Mouse (Mus musculus) neural tube, embryonic 14.5 days (tissue): ENCODE data around the gene Mob3a. TPM values are rescaled to one million over a fixed set of nuclear protein-coding genes. Genes with fewer than 3 reads are reported as not detected.

ENCODE experiments used
- ATAC-seq: fragments of 200-750 bp; cut with Nextera tagmentation; 2 replicates; pipeline ENCODE4 v1.8.0; 2017; ENCODE audit warnings: low read depth, mild to moderate bottlenecking, moderate TSS enrichment, moderate library complexity
- H3K27ac ChIP-seq: fragments of 300-500 bp; sonication (generic); 2 replicates; pipeline ENCODE4 v1.5.1; 2014; ENCODE audit warnings: low read depth, mild to moderate bottlenecking, control low read depth, low read length, moderate library complexity, mixed read lengths
- H3K27me3 ChIP-seq: fragments of 300-500 bp; sonication (generic); 2 replicates; pipeline ENCODE4 v1.6.1; 2014; ENCODE audit warnings: low read length; ENCODE audit not compliant: control insufficient read depth, insufficient read depth
- H3K36me3 ChIP-seq: fragments of 300-500 bp; sonication (generic); 2 replicates; pipeline ENCODE4 v1.6.1; 2014; ENCODE audit warnings: low read length, mixed read lengths; ENCODE audit not compliant: control insufficient read depth, insufficient read depth
- H3K4me1 ChIP-seq: fragments of 300-500 bp; sonication (generic); 2 replicates; pipeline ENCODE4 v1.6.1; 2014; ENCODE audit warnings: low read length; ENCODE audit not compliant: control insufficient read depth, insufficient read depth
- H3K4me2 ChIP-seq: fragments of 300-500 bp; sonication (generic); 2 replicates; pipeline ENCODE4 v1.6.1; 2014; ENCODE audit warnings: mild to moderate bottlenecking, low read depth, low read length, control low read depth
- H3K4me3 ChIP-seq: fragments of 300-500 bp; sonication (generic); 2 replicates; pipeline ENCODE4 v1.5.1; 2014; ENCODE audit warnings: low read depth, low read length, control low read depth, mixed read lengths
- H3K9ac ChIP-seq: fragments of 300-500 bp; sonication (generic); replicated peaks from 2 replicates; pipeline ENCODE4 v1.6.1; 2014; ENCODE audit warnings: low read depth, mild to moderate bottlenecking, control low read depth, low read length, mixed read lengths
- H3K9me3 ChIP-seq: fragments of 300-500 bp; sonication (generic); 2 replicates; pipeline ENCODE4 v1.6.1; 2016; ENCODE audit warnings: low read length; ENCODE audit not compliant: control insufficient read depth
- WGBS: fragments of 180-500 bp; shearing (Covaris S2); extraction: QIAGEN DNeasy Blood & Tissue Kit; methylation state at CpG from one replicate; pipeline ENCODE4 v1.1.7; 2014; 5-methylcytosine and 5-hydroxymethylcytosine counted together
- polyA plus RNA-seq: library from polyadenylated mRNA; unstranded; fragments of >200 nt; fragmentation: Nextera tagmentation; extraction: Ambion mirVana; gene quantifications from 2 replicates; pipeline ENCODE4 v1.2.1, GENCODE M21; 2014

Mob3a gene
- polyA plus RNA-seq, 1 experiment from 2014 or later, result 42.0 TPM

DNA sequence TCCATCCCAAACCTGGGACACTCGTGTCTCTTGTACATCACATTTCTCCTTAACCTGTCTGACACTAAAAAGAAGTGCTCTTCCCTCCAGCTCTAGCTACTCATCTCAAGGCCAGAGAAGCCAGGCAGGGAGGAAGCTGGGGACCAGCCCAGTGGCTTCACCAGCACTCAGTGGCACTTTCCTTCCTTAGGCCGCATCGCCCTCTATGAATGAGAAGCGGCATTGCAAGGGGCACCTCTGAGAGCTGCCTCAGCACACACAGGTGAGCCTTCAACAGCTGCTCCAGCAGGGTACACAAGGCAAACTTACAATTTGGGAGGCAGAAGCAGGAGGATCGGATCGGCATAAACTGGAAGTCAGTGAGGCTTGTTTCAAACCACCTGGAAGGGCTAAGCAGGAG lies 17.6 kb downstream of the Mob3a start:
- no peak overlapping the region for H3K4me2 ChIP-seq
- no peak overlapping the region for H3K4me3 ChIP-seq
- H3K4me1 ChIP-seq, result peaks cover 2% of the 10 kb centered on the region; the same call in 1 of the 2 replicates
- no peak overlapping the region for H3K9ac ChIP-seq
- no peak for ATAC-seq
- H3K27me3 ChIP-seq, result no peaks in the 10 kb centered on the region
- 52% methylated on average over 6 of the region's 6 CpGs for WGBS
- no peaks in the 10 kb centered on the region for H3K9me3 ChIP-seq
- peaks cover 23% of the 10 kb centered on the region for H3K36me3 ChIP-seq
- no peak overlapping the region for H3K27ac ChIP-seq

DNA sequence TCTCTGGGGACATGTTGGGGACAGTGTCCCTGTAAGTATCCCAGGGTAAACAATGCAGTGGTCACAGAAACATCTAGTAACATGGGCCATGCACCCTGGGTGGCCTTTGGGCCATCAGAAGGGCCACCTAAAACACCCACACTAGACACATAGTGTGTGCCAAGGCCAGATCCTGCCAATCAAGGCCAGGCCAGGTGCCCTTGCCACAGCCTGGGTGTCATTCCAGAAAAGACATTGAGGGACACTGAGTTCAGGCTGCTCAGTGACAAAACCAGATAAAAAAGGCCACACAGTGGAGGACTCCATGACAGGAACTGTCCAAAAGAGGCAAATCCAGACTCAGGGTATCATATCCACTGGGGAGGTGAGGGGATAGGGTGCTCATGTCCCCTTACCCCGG lies 18.1 kb downstream of the Mob3a start:
- H3K9me3 ChIP-seq, result no peaks in the 10 kb centered on the region
- H3K9ac ChIP-seq, result no peak overlapping the region
- peaks cover 22% of the 10 kb centered on the region for H3K36me3 ChIP-seq
- ATAC-seq, result no peak
- WGBS, result 100% methylated on average over 1 of the region's 1 CpGs
- H3K4me3 ChIP-seq, result no peak overlapping the region
- H3K4me2 ChIP-seq, result no peak overlapping the region
- H3K4me1 ChIP-seq, result peaks cover 2% of the 10 kb centered on the region; the same call in 1 of the 2 replicates
- no peaks in the 10 kb centered on the region for H3K27me3 ChIP-seq
- H3K27ac ChIP-seq, result no peak overlapping the region

DNA sequence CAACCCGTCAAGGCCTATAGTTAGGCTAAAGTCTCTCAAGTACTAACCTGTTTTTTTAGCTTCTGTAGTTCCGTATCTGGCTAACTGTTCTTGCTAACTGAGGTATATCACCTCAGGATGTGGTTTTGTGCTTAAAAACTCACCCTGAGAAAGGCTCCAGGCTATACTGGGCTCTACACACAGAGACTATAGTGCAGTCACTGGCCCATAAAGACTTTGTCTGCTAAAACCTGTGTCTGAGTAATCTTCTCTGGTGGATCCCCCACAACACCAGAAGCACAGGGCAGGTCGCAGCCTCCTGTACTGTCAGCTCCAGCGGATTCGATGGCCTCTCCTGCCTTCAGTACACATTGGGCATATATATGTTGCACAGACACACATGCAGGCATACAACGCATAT lies 19.8 kb downstream of the Mob3a start:
- Histone ChIP-seq H3K36me3 (peaks cover 17% of the 10 kb centered on the region), H3K4me1 (peaks cover 19% of the 10 kb centered on the region), H3K9ac (no peak overlapping the region), H3K4me3 (no peak overlapping the region), H3K27ac (no peak overlapping the region), H3K27me3 (no peaks in the 10 kb centered on the region), H3K9me3 (no peaks in the 10 kb centered on the region), H3K4me2 (no peak overlapping the region)
- 96% methylated on average over 6 of the region's 6 CpGs for WGBS
- no peak for ATAC-seq

DNA sequence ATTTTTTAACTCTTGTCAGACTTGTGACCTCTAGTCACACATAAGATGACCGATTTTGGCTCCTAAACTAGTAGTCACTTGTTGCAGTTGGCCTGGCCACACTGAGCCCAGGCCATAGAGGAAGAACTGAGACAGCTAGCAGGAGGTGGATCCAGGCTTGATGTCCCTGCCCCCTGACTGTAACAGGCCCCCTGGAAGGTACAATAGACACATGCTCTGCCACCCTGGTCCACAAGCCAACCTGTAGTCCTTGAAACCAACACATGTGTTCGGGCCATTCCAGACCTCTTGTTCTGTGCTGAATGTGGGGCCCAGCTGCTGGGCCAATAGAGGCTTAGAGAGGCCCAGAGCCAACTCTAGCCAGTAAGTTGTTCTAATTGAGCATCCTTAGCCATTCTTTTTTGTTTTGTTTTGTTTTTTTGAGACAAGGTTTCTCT lies 21.5 kb downstream of the Mob3a start:
- 86% methylated on average over 2 of the region's 2 CpGs for WGBS
- H3K4me2 ChIP-seq, result no peak overlapping the region
- no peak overlapping the region for H3K27ac ChIP-seq
- H3K36me3 ChIP-seq, result peaks cover under 1% of the 10 kb centered on the region
- no peaks in the 10 kb centered on the region for H3K9me3 ChIP-seq
- H3K4me3 ChIP-seq, result no peak overlapping the region
- ATAC-seq, result no peak
- no peaks in the 10 kb centered on the region for H3K27me3 ChIP-seq
- no peak overlapping the region for H3K9ac ChIP-seq
- H3K4me1 ChIP-seq, result peaks cover 19% of the 10 kb centered on the region

DNA sequence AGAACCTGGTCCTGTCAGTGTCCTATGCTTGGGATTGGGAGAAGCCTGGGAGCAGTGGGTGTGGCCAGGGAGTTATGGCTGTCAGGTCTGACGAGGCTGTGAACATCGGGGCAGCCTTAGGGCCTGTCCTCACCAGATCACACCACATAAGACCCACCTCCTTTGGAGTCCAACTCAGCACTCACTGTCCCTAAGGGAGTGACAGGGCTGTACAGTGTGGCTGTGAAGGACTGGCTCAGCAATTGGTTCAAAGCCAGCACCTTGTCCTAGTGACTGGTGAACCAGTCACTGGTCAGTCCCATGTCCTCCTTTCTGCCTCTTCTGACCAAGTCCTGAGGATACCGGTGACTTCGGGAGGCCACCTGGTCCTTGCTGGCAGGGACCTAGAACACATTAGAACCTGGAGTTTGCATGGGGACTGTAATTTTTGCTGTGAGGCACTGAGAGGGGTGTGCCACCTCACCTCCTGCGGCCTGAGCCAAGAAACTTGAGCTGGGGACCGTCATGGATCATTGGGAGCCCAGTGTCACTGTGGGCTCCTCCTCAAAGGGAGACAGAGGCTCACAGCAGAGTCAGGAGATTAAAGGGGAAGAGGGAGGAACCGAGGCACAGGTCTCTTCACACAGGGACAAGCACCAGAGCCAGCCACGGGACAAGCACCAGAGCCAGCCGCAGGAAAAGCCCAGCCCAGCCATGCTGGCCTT lies 22.1 kb downstream of the Mob3a start:
- no peaks in the 10 kb centered on the region for H3K9me3 ChIP-seq

DNA sequence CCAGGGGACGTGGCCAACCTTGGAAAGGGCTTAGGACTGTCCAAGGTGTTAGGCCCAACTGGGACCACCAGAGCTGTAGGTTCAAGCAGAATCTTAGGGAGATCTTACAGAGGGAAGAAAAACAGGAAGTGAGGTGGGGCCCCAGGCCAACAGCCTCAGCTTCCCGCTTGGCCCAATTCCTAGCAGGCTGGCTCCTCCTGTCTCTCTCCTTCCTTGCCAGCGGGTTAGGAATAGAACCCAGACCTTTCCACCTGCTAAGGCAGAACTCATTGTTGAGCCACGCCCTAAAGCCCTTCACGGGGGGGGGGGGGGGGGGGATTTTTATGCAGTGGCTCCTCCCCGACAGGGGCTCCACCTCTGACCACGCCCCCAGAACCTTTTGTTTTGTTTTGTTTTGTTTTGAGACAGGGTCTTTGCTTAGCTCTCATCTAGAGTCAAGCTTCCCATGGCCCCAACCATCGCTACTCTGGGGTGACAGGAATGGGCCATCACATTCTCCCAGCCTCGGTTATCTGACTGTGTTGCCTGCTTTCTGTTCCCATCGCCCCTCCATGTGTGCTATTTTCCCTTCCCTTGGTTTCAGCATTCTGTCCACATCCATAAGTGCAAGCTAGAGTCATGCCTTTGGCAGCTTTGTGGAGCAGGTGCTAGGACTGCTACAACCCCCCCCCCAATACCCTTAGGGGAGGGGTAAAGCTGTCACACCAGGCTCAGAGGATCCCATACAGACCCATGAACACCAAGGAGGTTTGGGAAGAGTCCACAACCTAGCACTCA lies 23.0 kb downstream of the Mob3a start:
- Histone ChIP-seq H3K9me3 (no peaks in the 10 kb centered on the region), H3K4me3 (no peak overlapping the region), H3K4me1 (peaks cover 34% of the 10 kb centered on the region), H3K4me2 (no peak overlapping the region), H3K36me3 (no peaks in the 10 kb centered on the region), H3K9ac (no peak overlapping the region), H3K27ac (peak overlapping the region; percentile 30), H3K27me3 (no peaks in the 10 kb centered on the region)
- WGBS, result 69% methylated on average over 7 of the region's 10 CpGs
- ATAC-seq, result no peak

More for the DNA sequence above, 22.1 kb downstream of the Mob3a start:
- no peak overlapping the region for H3K27ac ChIP-seq
- no peak overlapping the region for H3K9ac ChIP-seq
- H3K4me1 ChIP-seq, result peaks cover 25% of the 10 kb centered on the region
- 62% methylated on average over 9 of the region's 9 CpGs for WGBS
- H3K36me3 ChIP-seq, result no peaks in the 10 kb centered on the region
- H3K4me3 ChIP-seq, result no peak overlapping the region
- H3K4me2 ChIP-seq, result no peak overlapping the region
- no peak for ATAC-seq
- no peaks in the 10 kb centered on the region for H3K27me3 ChIP-seq

DNA sequence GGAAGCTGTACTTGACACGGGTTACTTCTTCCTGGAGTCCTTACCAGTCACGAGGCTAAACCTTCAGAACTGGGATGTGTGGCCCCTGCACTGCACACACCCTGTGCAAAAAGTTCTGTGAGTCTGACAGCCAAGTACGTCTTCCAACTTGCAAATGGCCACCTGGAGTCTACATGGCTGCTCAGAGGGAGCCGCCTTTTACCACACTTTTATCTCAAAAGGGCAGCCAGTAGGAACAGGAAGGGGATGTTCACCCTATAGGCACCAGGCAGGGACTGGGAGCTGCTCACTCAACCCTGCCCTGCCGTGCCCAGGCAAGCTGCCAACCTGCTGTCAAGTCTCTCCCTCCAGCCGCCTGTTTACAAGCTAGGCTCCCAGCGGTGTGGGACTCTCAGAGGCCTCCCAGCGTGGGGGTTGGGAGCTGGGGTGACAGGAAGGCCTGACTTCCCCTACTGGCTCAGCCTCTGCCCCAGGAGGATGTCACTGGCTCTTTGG lies 23.8 kb downstream of the Mob3a start, which contains the start of gene Mknk2:
Gene Mknk2 (minus strand): TSS at position 171 of the 495 bp plus-strand sequence.
- H3K4me3 ChIP-seq, result peak within 1 kb of the TSS; percentile 95
- peak within 1 kb of the TSS; percentile 89 for H3K27ac ChIP-seq
- peak within 1 kb of the TSS; percentile 60 for H3K4me2 ChIP-seq
- peak; percentile 7; the same call in 1 of the 2 replicates for ATAC-seq
- H3K27me3 ChIP-seq, result no peaks in the 10 kb centered on the region
- H3K9me3 ChIP-seq, result no peaks in the 10 kb centered on the region
- 27% methylated on average over 8 of the region's 8 CpGs for WGBS
- H3K9ac ChIP-seq, result peak within 1 kb of the TSS; percentile 55
- no peaks in the 10 kb centered on the region for H3K36me3 ChIP-seq
- peaks cover 42% of the 10 kb centered on the region for H3K4me1 ChIP-seq

DNA sequence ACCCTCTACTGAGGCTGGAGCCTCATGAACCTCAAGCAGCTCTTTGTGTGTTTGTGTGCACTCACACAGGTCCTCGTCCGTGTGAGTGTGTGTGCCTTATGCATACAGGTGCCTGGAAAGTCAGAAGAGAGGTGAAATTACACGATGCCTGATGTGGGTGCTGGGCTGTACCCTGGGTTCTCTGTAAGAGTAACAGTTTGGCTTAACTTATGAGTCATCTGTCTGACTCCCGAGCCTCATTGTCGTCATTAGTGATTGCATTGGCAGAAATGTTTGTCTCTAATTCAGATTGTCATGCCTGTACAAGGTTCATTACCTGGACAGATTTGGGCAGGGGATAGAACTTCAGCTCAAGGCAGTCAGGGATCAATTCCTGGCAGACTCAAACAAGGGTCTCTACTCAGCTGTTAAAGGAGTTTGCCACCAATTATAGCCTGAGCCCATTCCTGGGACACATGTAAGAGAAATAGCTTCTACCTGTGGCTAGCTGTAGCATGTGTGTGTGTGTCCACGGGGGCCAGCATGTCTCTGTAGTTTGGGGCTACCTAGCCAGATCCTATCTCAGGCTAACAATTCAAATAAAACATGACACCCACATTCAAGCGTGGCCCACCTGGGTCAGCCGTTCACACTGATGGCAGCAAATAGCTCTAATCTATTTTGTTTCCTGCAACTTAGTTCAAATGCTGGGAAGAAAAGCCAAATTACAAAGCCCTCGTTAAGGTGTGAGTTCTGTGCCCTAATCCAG lies 24.5 kb downstream of the Mob3a start:
- Histone ChIP-seq H3K4me1 (peaks cover 49% of the 10 kb centered on the region), H3K27me3 (no peaks in the 10 kb centered on the region), H3K4me3 (peak overlapping the region; percentile 95), H3K9ac (peak overlapping the region; percentile 55), H3K9me3 (no peaks in the 10 kb centered on the region), H3K27ac (peak overlapping the region; percentile 89), H3K4me2 (peak overlapping the region; percentile 60), H3K36me3 (no peaks in the 10 kb centered on the region)
- no peak for ATAC-seq
- 38% methylated on average over 9 of the region's 9 CpGs for WGBS
